Mouse (Mus musculus) forebrain, postnatal 0 days (tissue): Measurements from ENCODE around the gene Alk. TPM values are rescaled to one million over a fixed set of nuclear protein-coding genes. Genes with fewer than 3 reads are reported as not detected.

Experiments used
- ATAC-seq: fragments of 200-750 bp; cut with Nextera tagmentation; 2 replicates; pipeline ENCODE4 v1.8.0; 2017; ENCODE audit warnings: mild to moderate bottlenecking, moderate library complexity
- DNase-seq: peaks from one replicate; pipeline ENCODE4 v3.0.0-alpha.2; 2015
- H3K27ac ChIP-seq: fragments of 300-500 bp; sonication (generic); 2 replicates; pipeline ENCODE4 v1.5.1; 2014; ENCODE audit warnings: low read depth, mild to moderate bottlenecking, antibody characterized with exemption, low read length, moderate library complexity, mixed read lengths
- H3K27me3 ChIP-seq: fragments of 300-500 bp; sonication (generic); 2 replicates; pipeline ENCODE4 v1.6.1; 2014; ENCODE audit warnings: mild to moderate bottlenecking, low read length, mixed read lengths; ENCODE audit not compliant: insufficient read depth
- H3K36me3 ChIP-seq: fragments of 300-500 bp; sonication (generic); 2 replicates; pipeline ENCODE4 v1.6.1; 2014; ENCODE audit warnings: mild to moderate bottlenecking, moderate library complexity; ENCODE audit not compliant: insufficient read depth
- H3K4me1 ChIP-seq: fragments of 300-500 bp; sonication (generic); 2 replicates; pipeline ENCODE4 v1.6.1; 2014; ENCODE audit warnings: antibody characterized with exemption; ENCODE audit not compliant: insufficient read depth
- H3K4me2 ChIP-seq: fragments of 300-500 bp; sonication (generic); 2 replicates; pipeline ENCODE4 v1.6.1; 2014; ENCODE audit warnings: low read depth, mild to moderate bottlenecking, moderate library complexity
- H3K4me3 ChIP-seq: fragments of 300-500 bp; sonication (generic); 2 replicates; pipeline ENCODE4 v1.5.1; 2014; ENCODE audit warnings: low read depth, low read length, mixed read lengths
- H3K9ac ChIP-seq: fragments of 300-500 bp; sonication (generic); 2 replicates; pipeline ENCODE4 v1.6.1; 2014; ENCODE audit warnings: mild to moderate bottlenecking
- H3K9me3 ChIP-seq: fragments of 300-500 bp; sonication (generic); 2 replicates; pipeline ENCODE4 v1.6.1; 2016; ENCODE audit warnings: low read length
- CTCF ChIP-seq: sonication (generic); IDR thresholded peaks from 2 replicates; pipeline ENCODE4 v1.5.1; 2016; ENCODE audit warnings: antibody characterized with exemption, control low read depth, low read depth
- WGBS: fragments of 180-500 bp; shearing (Covaris S2); extraction: QIAGEN DNeasy Blood & Tissue Kit; methylation state at CpG from one replicate; pipeline ENCODE4 v1.1.7; 2014; 5-methylcytosine and 5-hydroxymethylcytosine counted together
- polyA plus RNA-seq: library from polyadenylated mRNA; unstranded; fragments of >200 nt; fragmentation: Nextera tagmentation; extraction: Ambion mirVana; gene quantifications from 2 replicates; pipeline ENCODE4 v1.2.1, GENCODE M21; 2015
- total RNA-seq: library from RNA; depleted of rRNA; stranded (reverse); fragments of >200 nt; gene quantifications from 2 replicates; pipeline ENCODE4 v1.2.3, GENCODE M21; 2014

Alk gene
- total and polyA plus RNA-seq, 2 experiments from 2014 or later, result 1.6 to 8.8 TPM

DNA sequence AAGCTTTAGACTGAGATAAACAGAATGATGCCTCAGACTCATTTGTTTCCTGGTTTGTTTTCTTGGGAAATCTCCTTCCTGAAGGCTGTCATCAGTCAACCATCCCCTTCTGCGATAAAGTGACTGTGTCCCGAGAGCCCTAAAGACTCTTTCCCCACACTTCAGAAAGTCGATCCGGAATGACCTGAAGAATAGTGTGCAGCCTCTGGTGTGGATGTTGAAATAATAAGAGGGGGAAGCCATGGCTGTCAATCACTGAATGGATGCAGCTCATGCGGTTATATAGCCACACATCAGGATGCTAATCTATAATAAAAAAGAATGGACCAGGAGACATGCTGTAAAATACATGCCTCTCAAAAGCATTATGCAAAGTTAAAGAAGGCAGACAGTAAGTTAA, 653.5 kb downstream of the Alk start:
- Histone ChIP-seq H3K4me2 (no peak overlapping the region), H3K4me1 (no peaks in the 10 kb centered on the region), H3K9ac (no peak overlapping the region), H3K4me3 (no peak overlapping the region), H3K27ac (no peak overlapping the region), H3K36me3 (no peaks in the 10 kb centered on the region), H3K9me3 (no peaks in the 10 kb centered on the region), H3K27me3 (no peaks in the 10 kb centered on the region)
- 86% methylated on average over 5 of the region's 5 CpGs for WGBS
- DNase-seq (no peak), ATAC-seq (no peak)
- TF ChIP-seq CTCF, result no peak

GRCm38 (mm10) chr17:71948687-71949086, 655.7 kb downstream of the Alk start:
- no peaks in the 10 kb centered on the region for H3K27me3 ChIP-seq
- H3K9ac ChIP-seq, result no peak overlapping the region
- ATAC-seq (no peak), DNase-seq (no peak)
- no peak overlapping the region for H3K4me3 ChIP-seq
- no peaks in the 10 kb centered on the region for H3K36me3 ChIP-seq
- TF ChIP-seq CTCF, result no peak
- H3K4me2 ChIP-seq, result no peak overlapping the region
- H3K4me1 ChIP-seq, result no peaks in the 10 kb centered on the region
- no peaks in the 10 kb centered on the region for H3K9me3 ChIP-seq
- WGBS, result 94% methylated on average over 5 of the region's 5 CpGs
- no peak overlapping the region for H3K27ac ChIP-seq

GRCm38 (mm10) chr17:71947452-71947851, 657.0 kb downstream of the Alk start:
- Histone ChIP-seq H3K4me1 (no peaks in the 10 kb centered on the region), H3K9me3 (no peaks in the 10 kb centered on the region), H3K4me3 (no peak overlapping the region), H3K4me2 (no peak overlapping the region), H3K27ac (no peak overlapping the region), H3K9ac (no peak overlapping the region), H3K36me3 (no peaks in the 10 kb centered on the region), H3K27me3 (no peaks in the 10 kb centered on the region)
- no peak for DNase-seq
- ATAC-seq, result no peak
- WGBS, result 19% methylated on average over 9 of the region's 9 CpGs
- no peak for TF ChIP-seq CTCF

GRCm38 (mm10) chr17:71944020-71944419, 660.4 kb downstream of the Alk start:
- TF ChIP-seq CTCF, result no peak
- H3K27me3 ChIP-seq, result no peaks in the 10 kb centered on the region
- no peak for DNase-seq
- H3K9ac ChIP-seq, result no peak overlapping the region
- no peak overlapping the region for H3K27ac ChIP-seq
- H3K4me2 ChIP-seq, result no peak overlapping the region
- no peak overlapping the region for H3K4me3 ChIP-seq
- no peaks in the 10 kb centered on the region for H3K9me3 ChIP-seq
- no peaks in the 10 kb centered on the region for H3K4me1 ChIP-seq
- 53% methylated on average over 5 of the region's 5 CpGs for WGBS
- ATAC-seq, result no peak
- H3K36me3 ChIP-seq, result no peaks in the 10 kb centered on the region

DNA sequence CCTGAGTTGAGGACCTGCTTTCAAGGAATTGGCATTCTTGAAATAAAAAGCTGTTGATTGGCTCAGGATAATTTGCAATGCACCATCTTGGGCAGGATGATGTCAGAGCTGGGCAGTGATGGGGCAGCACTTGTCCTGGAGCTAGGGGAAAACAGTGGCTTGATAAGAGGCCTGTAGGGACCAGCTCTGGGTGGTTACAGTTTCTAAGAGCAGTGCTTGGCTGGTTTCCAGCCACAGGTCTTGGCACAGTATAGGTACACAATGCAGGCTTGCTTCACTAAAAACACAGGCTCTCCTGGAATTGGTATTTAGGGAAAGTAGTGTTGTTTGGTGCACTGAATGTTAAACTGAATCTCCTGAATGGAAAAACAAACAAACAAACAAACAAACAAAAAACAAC, 662.4 kb downstream of the Alk start:
- no peaks in the 10 kb centered on the region for H3K36me3 ChIP-seq
- DNase-seq (no peak), ATAC-seq (no peak)
- no peak for TF ChIP-seq CTCF
- H3K9me3 ChIP-seq, result no peaks in the 10 kb centered on the region
- H3K9ac ChIP-seq, result no peak overlapping the region
- no peaks in the 10 kb centered on the region for H3K4me1 ChIP-seq
- no peak overlapping the region for H3K27ac ChIP-seq
- H3K4me3 ChIP-seq, result no peak overlapping the region
- no peak overlapping the region for H3K4me2 ChIP-seq
- H3K27me3 ChIP-seq, result no peaks in the 10 kb centered on the region

- H3K9ac ChIP-seq, result no peak overlapping the region
- no peak overlapping the region for H3K4me3 ChIP-seq
- no peaks in the 10 kb centered on the region for H3K36me3 ChIP-seq
- H3K9me3 ChIP-seq, result no peaks in the 10 kb centered on the region
- no peak for DNase-seq
- ATAC-seq, result no peak
- 21% methylated on average over 6 of the region's 6 CpGs for WGBS
- no peak overlapping the region for H3K27ac ChIP-seq
- no peaks in the 10 kb centered on the region for H3K4me1 ChIP-seq
- no peaks in the 10 kb centered on the region for H3K27me3 ChIP-seq
- H3K4me2 ChIP-seq, result no peak overlapping the region
- no peak for TF ChIP-seq CTCF
Observed at GRCm38 (mm10) chr17:71941436-71941835, 663.0 kb downstream of the Alk start.

DNA sequence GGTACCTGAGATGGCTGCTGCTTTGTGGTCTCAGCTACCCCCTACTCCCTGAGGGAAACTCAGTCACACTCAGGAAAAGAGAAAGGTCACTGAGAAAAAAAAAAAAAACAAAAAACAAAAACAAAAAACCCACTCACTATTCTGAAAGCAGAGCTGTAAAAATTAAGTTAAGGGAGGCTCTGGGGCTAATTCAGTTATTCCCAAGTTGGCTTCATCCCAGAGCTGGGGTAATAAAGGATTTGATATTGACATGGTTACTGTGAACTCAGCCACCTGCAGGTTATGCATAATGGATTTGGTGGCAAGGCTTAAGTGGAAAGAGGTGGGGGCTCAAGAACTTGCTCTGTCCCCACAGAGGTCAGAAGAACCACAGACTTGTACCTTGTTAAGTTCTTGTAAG, 667.7 kb downstream of the Alk start:
- no peak for DNase-seq
- no peaks in the 10 kb centered on the region for H3K4me1 ChIP-seq
- TF ChIP-seq CTCF, result no peak

DNA sequence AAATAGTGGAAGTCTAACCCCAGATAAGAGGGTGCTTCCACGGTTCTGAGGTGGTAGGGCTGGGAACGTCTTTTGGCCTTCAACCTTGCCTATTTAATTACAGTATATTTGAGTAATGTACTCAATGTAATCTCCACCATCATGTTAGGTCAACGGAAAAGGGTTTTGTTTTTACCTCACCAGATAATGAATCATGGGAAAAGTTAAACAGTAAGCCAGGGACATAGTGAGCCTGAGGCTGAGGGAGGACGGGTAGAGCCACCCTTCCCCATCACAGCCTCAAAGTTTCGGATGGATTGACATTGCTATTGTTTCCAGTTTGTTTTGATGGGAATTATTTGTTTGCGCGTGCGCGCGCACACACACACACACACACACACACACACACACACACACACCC, 668.6 kb downstream of the Alk start:
- no peaks in the 10 kb centered on the region for H3K36me3 ChIP-seq
- DNase-seq, result no peak
- TF ChIP-seq CTCF, result no peak
- H3K27ac ChIP-seq, result no peak overlapping the region
- H3K27me3 ChIP-seq, result no peaks in the 10 kb centered on the region
- ATAC-seq, result no peak
- H3K9me3 ChIP-seq, result no peaks in the 10 kb centered on the region
- WGBS, result 94% methylated on average over 10 of the region's 10 CpGs
- no peak overlapping the region for H3K4me3 ChIP-seq
- no peak overlapping the region for H3K9ac ChIP-seq
- H3K4me1 ChIP-seq, result no peaks in the 10 kb centered on the region
- H3K4me2 ChIP-seq, result no peak overlapping the region

More for the DNA sequence above, 667.7 kb downstream of the Alk start:
- H3K9ac ChIP-seq, result no peak overlapping the region
- H3K4me3 ChIP-seq, result no peak overlapping the region
- H3K27ac ChIP-seq, result no peak overlapping the region
- no peak for ATAC-seq
- no peaks in the 10 kb centered on the region for H3K36me3 ChIP-seq
- no peak overlapping the region for H3K4me2 ChIP-seq
- no peaks in the 10 kb centered on the region for H3K27me3 ChIP-seq
- no peaks in the 10 kb centered on the region for H3K9me3 ChIP-seq
